Mouse (Mus musculus) small intestine, adult 2 months (tissue): ENCODE measurements at regions not wholly inside any gene's neighbourhood (a gene's known extent, or its start where the extent isn't known, plus 50 kb on each side); places are given as distances from the start of the nearest gene placed in this dataset.

Source experiments
- CTCF ChIP-seq: fragments of 200-500 bp; IDR thresholded peaks from 2 replicates; pipeline ENCODE4 v1.5.1; 2012; ENCODE audit warnings: low read depth, mild to moderate bottlenecking, control low read depth, inconsistent platforms, low read length, moderate library complexity, mixed read lengths; ENCODE audit not compliant: insufficient replicate concordance, insufficient read length; ENCODE audit errors: extremely low read depth
- POLR2A ChIP-seq: fragments of 200-500 bp; IDR thresholded peaks from 2 replicates; pipeline ENCODE4 v1.6.1; 2012; ENCODE audit warnings: low read depth, mild to moderate bottlenecking, control low read depth, inconsistent platforms, low read length, moderate library complexity

- TF ChIP-seq POLR2A (no peak), CTCF (no peak)
These were observed 251.8 kb upstream of the Arid1b start for GRCm38 (mm10) chr17:4742314-4742713.
